Mouse (Mus musculus) midbrain, embryonic 10.5 days (tissue): ENCODE results near the gene Park7. TPM values are rescaled to one million over a fixed set of nuclear protein-coding genes. Genes with fewer than 3 reads are reported as not detected.
A peak's percentile ranks its signal among the peaks of the same experiment; 100 is the strongest.

Source experiments
- DNase-seq: peaks from one replicate; pipeline ENCODE4 v3.0.0-alpha.2; 2017; ENCODE audit warnings: low spot score
- H3K27ac ChIP-seq: fragments of 300-500 bp; sonication (generic); replicated peaks from 2 replicates; pipeline ENCODE4 v1.5.1; 2016; ENCODE audit warnings: mild to moderate bottlenecking
- H3K27me3 ChIP-seq: fragments of 300-500 bp; sonication (generic); 2 replicates; pipeline ENCODE4 v1.6.1; 2016; ENCODE audit warnings: low read depth, mild to moderate bottlenecking; ENCODE audit not compliant: poor library complexity, severe bottlenecking
- H3K36me3 ChIP-seq: fragments of 300-500 bp; sonication (generic); 2 replicates; pipeline ENCODE4 v1.6.1; 2016; ENCODE audit warnings: mild to moderate bottlenecking, moderate library complexity
- H3K4me1 ChIP-seq: fragments of 300-500 bp; sonication (generic); 2 replicates; pipeline ENCODE4 v1.6.1; 2016
- H3K4me3 ChIP-seq: fragments of 300-500 bp; sonication (generic); 2 replicates; pipeline ENCODE4 v1.5.1; 2016; ENCODE audit warnings: mild to moderate bottlenecking, moderate library complexity
- H3K9me3 ChIP-seq: fragments of 300-500 bp; sonication (generic); replicated peaks from 2 replicates; pipeline ENCODE4 v1.6.1; 2016; ENCODE audit warnings: mild to moderate bottlenecking
- WGBS: fragments of 180-500 bp; shearing (Covaris S2); methylation state at CpG from one replicate; pipeline ENCODE4 v1.1.7; 2016; 5-methylcytosine and 5-hydroxymethylcytosine counted together
- polyA plus RNA-seq: library from polyadenylated mRNA; unstranded; fragments of >200 nt; fragmentation: Nextera tagmentation; extraction: Ambion mirVana; gene quantifications from 2 replicates; pipeline ENCODE4 v1.2.1, GENCODE M21; 2016

Gene Park7
- polyA plus RNA-seq, result 456 and 487 TPM in 2 replicates

DNA sequence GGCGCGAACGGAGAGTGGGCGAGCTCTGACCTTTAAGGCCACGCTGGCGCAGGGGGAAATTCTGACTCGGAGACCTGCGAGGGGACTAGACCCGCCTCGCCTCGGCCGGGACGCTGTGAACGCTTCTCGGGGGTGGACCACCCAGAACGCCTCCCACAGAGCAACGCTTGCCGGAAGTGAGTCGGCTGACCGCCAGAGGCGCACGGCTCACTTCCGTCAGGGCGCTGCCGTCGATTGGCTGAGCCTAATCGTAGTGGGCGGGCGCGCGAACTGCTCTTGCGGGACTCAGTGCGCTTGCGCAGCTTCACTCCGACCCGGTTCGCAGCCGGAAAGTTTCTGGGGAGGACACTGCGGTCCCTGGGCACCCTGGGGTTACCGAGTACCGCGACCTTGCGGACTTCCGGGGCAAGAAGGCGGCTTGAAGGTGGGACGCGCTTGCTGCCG is at the start of gene Park7, which contains the start of gene Tnfrsf9:
Gene Park7, minus strand, starts transcription at position 148 of the 444 bp plus-strand sequence.
Gene Tnfrsf9, plus strand, starts transcription at position 273 of the 444 bp plus-strand sequence.
- WGBS, result 0% methylated on average over 48 of the region's 48 CpGs
- no peaks in the 10 kb centered on the region for H3K36me3 ChIP-seq
- peak; percentile 95 for DNase-seq

DNA sequence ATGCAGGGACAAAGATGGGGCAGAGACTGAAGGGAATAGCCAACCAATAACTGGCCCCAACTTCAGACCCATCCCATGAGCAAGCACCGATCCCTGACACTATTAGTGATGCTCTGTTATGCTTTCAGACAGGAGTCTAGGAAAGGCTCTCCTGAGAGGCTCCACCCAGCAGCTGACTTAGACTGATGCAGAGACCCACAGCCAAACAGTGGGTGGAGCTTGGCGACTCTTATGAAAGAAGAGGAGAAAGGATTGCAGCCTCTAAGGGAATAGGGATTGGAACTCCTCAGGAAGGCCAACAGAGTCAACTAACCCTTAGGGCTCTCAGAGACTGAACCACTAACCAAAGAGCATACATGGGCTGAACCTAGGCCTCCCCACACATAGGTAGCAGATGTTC is 49.5 kb upstream of the Park7 start:
- no peaks in the 10 kb centered on the region for H3K9me3 ChIP-seq
- no peaks in the 10 kb centered on the region for H3K36me3 ChIP-seq
- 74% methylated on average over 2 of the region's 2 CpGs for WGBS
- H3K4me3 ChIP-seq, result no peak overlapping the region
- no peaks in the 10 kb centered on the region for H3K27me3 ChIP-seq
- H3K27ac ChIP-seq, result no peak overlapping the region
- no peak for DNase-seq
- peaks cover 4% of the 10 kb centered on the region; the same call in 1 of the 2 replicates for H3K4me1 ChIP-seq

More for the DNA sequence above, at the start of gene Park7, which contains the start of gene Tnfrsf9:
- Histone ChIP-seq H3K4me1 (peaks cover 30% of the 10 kb centered on the region), H3K27me3 (no peaks in the 10 kb centered on the region), H3K9me3 (no peaks in the 10 kb centered on the region), H3K27ac (peak within 1 kb of the TSS; percentile 95), H3K4me3 (peak within 1 kb of the TSS; percentile 65)

DNA sequence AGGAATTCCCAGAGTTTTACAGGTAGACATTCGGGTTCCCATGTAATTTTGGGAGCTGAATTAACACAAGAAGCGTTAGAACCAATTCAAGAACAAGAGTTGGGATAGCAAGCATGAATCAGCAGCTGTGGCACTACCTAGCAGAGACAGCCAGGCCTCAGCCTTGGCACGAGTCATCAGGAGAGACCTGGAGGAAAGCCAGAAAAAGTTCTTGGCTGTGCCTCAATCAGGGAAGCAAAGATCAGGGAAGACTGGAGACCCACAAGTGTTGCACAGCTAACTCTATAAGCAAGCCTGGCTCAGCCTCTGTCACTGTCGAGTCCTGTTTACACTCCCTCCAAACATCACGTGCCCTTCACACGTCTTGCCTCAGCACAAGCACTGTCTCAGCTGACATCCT is 48.0 kb upstream of the Park7 start:
- Histone ChIP-seq H3K4me1 (peaks cover 4% of the 10 kb centered on the region; the same call in 1 of the 2 replicates), H3K9me3 (no peaks in the 10 kb centered on the region), H3K36me3 (no peaks in the 10 kb centered on the region), H3K4me3 (no peak overlapping the region), H3K27me3 (no peaks in the 10 kb centered on the region), H3K27ac (no peak overlapping the region)
- WGBS, result 77% methylated on average over 6 of the region's 6 CpGs
- DNase-seq, result no peak

DNA sequence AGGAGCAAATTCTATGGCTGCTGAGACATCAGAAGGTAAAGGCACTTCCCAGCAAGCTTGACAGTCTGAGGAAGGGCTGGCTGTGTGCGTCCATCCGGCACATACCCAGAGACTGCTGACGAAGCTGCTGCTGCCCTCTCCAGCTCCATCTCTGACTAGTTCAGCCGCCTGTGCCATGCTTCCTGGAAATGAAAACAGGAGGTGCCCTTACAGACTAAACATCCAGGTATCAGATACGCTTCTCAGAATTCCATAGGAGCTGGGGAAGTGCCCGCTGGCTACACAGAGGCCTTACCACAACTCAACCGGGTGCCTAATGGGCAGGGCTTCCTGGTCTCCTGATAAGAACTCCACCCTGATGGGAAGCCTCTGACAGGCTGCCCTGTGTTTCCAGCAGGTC is 44.3 kb upstream of the Park7 start:
- no peak for DNase-seq
- 81% methylated on average over 7 of the region's 7 CpGs for WGBS

DNA sequence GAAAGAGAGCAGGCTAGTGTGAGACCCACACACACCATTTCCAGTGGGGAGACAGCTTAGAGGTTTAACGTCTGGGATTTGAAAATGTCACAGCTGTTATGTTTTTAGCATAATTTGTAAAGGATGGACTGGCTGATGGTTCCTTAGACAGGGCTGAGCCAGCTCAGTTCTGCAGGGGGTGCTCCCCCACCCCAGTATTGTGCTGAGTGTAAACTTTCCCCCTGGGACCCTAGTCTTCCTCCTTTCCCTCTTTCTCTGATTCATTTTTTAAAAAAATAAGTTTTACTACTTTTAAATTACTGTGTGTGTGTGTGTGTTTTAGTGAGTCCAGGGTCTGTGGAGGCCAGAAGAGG is 42.8 kb upstream of the Park7 start:
- no peak overlapping the region for H3K4me3 ChIP-seq
- no peak for DNase-seq
- H3K27ac ChIP-seq, result no peak overlapping the region
- no peaks in the 10 kb centered on the region for H3K36me3 ChIP-seq
- H3K27me3 ChIP-seq, result no peaks in the 10 kb centered on the region
- no peaks in the 10 kb centered on the region for H3K9me3 ChIP-seq
- peaks cover 4% of the 10 kb centered on the region; the same call in 1 of the 2 replicates for H3K4me1 ChIP-seq
- 74% methylated on average over 1 of the region's 1 CpGs for WGBS

More for the DNA sequence above, 44.3 kb upstream of the Park7 start:
- Histone ChIP-seq H3K27me3 (no peaks in the 10 kb centered on the region), H3K4me1 (peaks cover 4% of the 10 kb centered on the region; the same call in 1 of the 2 replicates), H3K4me3 (no peak overlapping the region), H3K36me3 (no peaks in the 10 kb centered on the region), H3K27ac (no peak overlapping the region), H3K9me3 (no peaks in the 10 kb centered on the region)

DNA sequence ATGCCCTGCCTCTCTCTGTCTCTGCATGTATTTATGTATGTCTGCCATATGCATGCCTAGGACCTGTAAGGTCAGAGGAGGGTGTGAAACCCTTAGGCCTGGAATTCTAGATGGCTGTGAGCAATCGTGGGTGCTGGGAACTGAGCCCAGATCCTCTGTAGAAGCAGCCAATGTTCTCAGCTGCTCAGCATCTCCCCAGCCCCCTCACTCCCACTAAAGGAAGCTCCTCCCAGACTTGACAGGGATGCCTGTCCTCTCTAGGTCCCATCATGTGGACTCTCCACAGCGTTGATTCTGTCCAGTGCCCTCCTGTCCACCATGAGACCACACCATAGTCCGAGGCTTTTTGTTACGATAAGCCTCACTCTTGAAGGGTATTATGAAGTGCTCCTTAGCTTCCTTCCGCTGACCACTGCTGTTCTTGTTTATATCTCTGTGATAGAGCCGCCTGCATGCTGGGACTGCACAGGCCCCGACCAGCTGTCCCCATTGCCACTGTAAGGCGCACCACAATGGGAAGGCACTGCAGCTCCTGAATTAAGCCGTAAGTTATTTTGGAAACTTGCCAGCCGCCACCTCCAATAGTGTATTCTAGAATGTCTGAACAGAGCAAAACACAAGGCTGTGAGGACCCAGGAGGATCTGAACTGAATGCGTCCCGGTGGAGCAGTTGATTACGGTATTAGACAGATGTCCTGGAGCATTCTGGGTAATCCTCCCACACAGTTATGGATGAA is 42.3 kb upstream of the Park7 start:
- no peak for DNase-seq
- WGBS, result 88% methylated on average over 13 of the region's 13 CpGs
- H3K27ac ChIP-seq, result no peak overlapping the region

DNA sequence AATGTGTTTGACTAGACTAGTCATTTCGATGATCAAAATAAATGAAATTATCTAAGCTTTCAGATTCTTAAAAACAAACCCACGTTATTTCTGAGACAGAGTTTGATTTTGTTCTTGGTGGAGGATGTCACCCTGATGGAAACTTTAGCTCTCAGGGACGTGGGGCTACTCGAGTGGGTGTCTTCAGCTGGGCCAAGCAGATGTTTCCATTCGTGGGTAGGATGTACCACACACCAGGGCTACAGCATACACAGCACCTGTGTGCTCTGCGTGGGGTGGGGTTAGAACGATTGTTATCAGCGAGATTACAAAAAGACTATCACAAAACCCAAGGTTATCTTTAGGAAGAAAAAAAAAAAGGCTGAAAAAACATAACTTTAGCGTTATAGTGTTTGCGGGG is 36.7 kb upstream of the Park7 start:
- Histone ChIP-seq H3K27ac (no peak overlapping the region), H3K36me3 (no peaks in the 10 kb centered on the region), H3K27me3 (no peaks in the 10 kb centered on the region; the same call in 1 of the 2 replicates), H3K4me1 (0 out of 2 replicates have a peak, but pooled peaks cover 5% of the 10 kb centered on the region), H3K4me3 (no peak overlapping the region), H3K9me3 (no peaks in the 10 kb centered on the region)
- no peak for DNase-seq
- 88% methylated on average over 10 of the region's 10 CpGs for WGBS

More for the DNA sequence above, 42.3 kb upstream of the Park7 start:
- Histone ChIP-seq H3K27me3 (no peaks in the 10 kb centered on the region), H3K4me1 (peaks cover 4% of the 10 kb centered on the region; the same call in 1 of the 2 replicates), H3K9me3 (no peaks in the 10 kb centered on the region), H3K4me3 (no peak overlapping the region), H3K36me3 (no peaks in the 10 kb centered on the region)

DNA sequence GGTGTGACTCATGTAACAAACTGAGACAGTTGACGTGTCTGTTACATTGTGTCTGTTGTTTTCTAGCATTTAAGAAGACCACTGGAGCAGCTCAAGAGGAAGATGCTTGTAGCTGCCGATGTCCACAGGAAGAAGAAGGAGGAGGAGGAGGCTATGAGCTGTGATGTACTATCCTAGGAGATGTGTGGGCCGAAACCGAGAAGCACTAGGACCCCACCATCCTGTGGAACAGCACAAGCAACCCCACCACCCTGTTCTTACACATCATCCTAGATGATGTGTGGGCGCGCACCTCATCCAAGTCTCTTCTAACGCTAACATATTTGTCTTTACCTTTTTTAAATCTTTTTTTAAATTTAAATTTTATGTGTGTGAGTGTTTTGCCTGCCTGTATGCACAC is 30.5 kb upstream of the Park7 start:
- H3K27ac ChIP-seq, result no peak overlapping the region
- H3K27me3 ChIP-seq, result no peaks in the 10 kb centered on the region; the same call in 1 of the 2 replicates
- WGBS, result 91% methylated on average over 7 of the region's 7 CpGs
- no peaks in the 10 kb centered on the region for H3K9me3 ChIP-seq
- 0 out of 2 replicates have a peak, but pooled peaks cover 5% of the 10 kb centered on the region for H3K4me1 ChIP-seq
- no peak overlapping the region for H3K4me3 ChIP-seq
- DNase-seq, result no peak
- H3K36me3 ChIP-seq, result no peaks in the 10 kb centered on the region

DNA sequence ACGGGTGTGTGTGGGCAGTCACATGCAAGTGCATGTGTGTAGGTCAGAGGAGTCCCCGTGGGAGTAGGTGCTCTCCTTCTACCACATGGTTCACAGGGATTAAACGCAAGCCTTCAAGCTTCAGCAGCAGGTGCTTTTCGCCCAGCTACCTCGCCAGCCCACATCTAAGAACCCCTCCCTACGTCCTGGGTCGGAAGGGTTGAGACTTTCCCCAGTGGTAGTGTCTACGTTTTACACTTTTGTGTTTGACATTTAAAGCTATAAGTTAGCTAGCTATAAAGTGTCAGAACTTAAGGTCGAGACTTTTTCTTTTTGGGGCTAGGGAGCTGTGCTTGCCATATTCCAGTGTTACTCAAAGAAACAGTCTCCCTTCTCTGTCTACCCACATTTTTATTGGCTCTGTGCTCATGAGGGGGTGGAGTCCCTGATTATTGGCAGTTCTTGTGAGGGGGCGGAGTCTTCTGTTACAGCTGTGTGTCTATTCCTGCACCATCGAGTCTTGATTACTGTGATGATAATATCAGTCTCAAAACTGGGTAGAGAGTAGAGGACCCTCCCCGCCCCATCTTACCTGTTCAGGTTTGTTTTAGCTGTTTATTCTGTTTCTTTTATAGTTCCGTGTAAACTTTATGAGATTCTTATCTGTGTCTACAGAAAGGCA is 25.9 kb upstream of the Park7 start:
- no peak for DNase-seq
- Histone ChIP-seq H3K27ac (no peak overlapping the region), H3K9me3 (no peaks in the 10 kb centered on the region), H3K36me3 (no peaks in the 10 kb centered on the region), H3K27me3 (no peaks in the 10 kb centered on the region), H3K4me3 (no peak overlapping the region), H3K4me1 (no peaks in the 10 kb centered on the region)
- 65% methylated on average over 13 of the region's 13 CpGs for WGBS

DNA sequence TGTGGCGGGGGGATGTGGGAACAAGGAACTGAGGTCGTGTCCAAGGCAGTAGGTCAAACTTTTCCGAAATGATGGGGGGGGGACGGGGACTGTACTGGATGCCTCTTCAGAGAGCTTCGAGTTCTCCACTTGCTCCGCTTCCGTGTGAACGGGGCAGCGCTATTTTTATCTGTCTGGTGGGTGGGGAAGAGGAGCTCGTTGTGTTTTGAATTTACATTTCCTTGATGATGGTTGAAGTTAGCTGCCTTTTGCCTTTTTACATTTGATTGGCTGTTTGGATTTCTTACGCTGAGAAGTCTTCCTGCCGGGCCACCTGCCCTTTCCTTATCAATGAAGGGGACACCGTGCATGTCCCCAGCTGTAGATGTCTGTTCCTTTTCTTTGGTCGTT is 23.8 kb upstream of the Park7 start:
- Histone ChIP-seq H3K9me3 (no peaks in the 10 kb centered on the region), H3K27ac (no peak overlapping the region), H3K4me3 (no peak overlapping the region), H3K27me3 (no peaks in the 10 kb centered on the region), H3K36me3 (no peaks in the 10 kb centered on the region), H3K4me1 (no peaks in the 10 kb centered on the region)
- WGBS, result 62% methylated on average over 14 of the region's 14 CpGs
- no peak for DNase-seq

DNA sequence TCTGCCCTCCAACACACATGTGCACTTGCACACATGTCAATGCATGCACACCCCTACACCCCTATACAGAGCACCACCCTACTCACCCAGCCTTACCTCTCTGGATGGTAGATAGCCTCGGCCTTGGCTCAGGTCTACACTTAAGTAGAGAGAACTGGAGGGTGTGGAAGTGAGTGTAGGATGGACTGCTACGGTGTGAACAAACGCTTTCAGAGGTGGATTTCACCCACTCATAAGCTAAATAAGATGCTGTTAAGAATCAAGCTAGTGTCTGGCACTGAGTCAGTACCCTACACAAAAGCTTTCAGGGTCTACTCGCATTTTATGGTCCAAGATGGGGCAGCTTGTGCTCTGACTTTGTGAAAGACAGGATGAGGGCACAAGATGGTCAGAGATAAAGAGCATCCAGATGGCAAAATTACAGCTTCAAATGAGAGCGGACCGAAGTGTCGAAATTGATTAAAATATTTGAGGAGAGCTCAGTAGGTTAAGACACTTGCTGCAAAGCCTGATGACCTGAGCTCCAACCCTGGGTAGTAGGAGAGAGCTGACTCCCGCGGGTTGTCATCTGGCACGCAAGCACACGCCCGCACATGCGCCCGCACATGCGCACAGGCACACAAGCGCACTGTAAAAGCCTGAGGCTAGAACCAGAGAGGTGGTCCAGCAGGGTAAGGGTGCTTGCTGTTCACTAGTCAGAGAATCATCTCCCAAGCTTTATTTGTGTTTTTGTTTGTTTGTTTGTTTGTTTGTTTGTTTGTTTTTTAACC is 23.2 kb upstream of the Park7 start:
- Histone ChIP-seq H3K4me3 (no peak overlapping the region), H3K9me3 (no peaks in the 10 kb centered on the region), H3K36me3 (no peaks in the 10 kb centered on the region), H3K27me3 (no peaks in the 10 kb centered on the region), H3K27ac (no peak overlapping the region), H3K4me1 (no peaks in the 10 kb centered on the region)
- no peak for DNase-seq
- 79% methylated on average over 16 of the region's 16 CpGs for WGBS

DNA sequence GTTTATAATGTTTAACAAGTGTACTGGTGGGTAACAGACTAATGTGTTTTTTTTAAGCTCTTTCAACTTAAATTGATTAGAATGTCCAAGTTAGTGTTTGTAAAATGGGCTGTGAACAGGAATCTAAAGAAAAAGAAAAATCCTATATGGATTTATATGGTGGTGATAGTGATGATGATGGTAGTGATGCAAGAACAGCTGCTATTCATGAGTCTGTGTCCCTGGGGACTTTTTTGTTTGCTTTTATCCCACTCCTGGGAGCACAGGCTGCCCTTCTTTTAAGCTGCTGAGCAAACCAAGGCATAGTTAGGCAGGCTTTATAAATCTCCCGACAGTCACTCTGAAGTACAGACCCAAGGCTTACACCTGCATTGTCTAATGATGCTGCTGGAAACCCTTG is 19.3 kb upstream of the Park7 start:
- 70% methylated on average over 1 of the region's 1 CpGs for WGBS
- no peaks in the 10 kb centered on the region for H3K27me3 ChIP-seq
- no peak for DNase-seq

More for the DNA sequence above, 19.3 kb upstream of the Park7 start:
- Histone ChIP-seq H3K4me3 (no peak overlapping the region), H3K36me3 (no peaks in the 10 kb centered on the region), H3K9me3 (no peaks in the 10 kb centered on the region), H3K4me1 (no peaks in the 10 kb centered on the region), H3K27ac (no peak overlapping the region)
